Mouse (Mus musculus) cerebellum, postnatal 10 days (tissue): ENCODE measurements around the gene Adora2a.
"Not testable (repeated sequence)": the region's sequence is repeated elsewhere in the genome, so short reads cannot be mapped to it uniquely, and the experiment has no call there.

Source experiments
- DNase-seq, 2 experiments: peaks; one replicate each; pipeline ENCODE4 v3.0.0; 2021; ENCODE audit warnings: mixed read lengths in 2 of 2

The Adora2a gene

GRCm38 (mm10) chr10:75350564-75350963 is 33.9 kb downstream of the Adora2a start:
- no peak for DNase-seq

- no peak for DNase-seq
These were observed 35.9 kb downstream of the Adora2a start for GRCm38 (mm10) chr10:75352541-75352940.

- DNase-seq, result not testable (repeated sequence)
These were observed 37.2 kb downstream of the Adora2a start for GRCm38 (mm10) chr10:75353838-75354241.

GRCm38 (mm10) chr10:75355341-75355740 is 38.7 kb downstream of the Adora2a start:
- no peak for DNase-seq

DNA sequence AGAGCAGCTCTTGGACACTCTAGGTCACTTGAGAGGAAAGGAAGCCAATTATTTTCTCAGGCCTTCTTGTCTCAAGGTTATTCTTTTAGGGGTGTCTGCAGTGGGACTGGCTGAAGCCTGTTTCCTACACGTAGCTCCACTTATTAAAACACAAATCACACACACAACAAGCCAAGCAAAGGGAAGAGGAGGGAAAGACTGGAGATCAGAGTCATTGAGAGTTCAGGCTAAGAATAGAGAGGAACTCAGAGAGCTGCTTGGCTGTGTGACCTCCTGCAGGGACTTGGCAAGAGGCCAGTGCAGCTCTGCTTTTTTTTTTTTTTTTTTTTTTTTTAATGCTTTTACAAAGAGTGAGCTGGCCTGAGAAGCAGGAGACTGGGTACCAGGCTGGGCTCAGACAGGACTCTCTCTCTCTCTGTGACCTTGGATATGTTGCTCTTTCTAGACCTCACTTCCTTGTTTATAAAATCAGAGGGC is 47.6 kb downstream of the Adora2a start:
- peak; percentile 85 to 86 for DNase-seq

DNA sequence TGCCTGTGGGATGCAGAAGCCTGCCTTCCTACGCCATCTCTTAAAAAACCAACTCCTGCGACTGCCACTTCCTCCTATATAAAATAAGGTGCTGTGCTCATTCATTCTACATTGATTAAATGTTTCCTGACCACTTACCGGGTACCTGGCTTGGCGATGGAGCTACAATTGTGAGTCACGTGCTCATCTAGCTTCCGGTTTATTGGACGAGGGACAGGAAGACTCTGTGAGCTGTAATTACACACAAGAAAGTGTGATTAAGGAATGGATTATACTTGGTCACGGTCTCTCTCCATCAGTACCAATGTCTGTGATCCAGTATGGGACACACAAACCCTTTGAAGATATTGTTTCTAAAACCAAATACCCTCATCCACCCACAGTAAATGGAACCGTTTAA is 48.1 kb downstream of the Adora2a start:
- DNase-seq, result no peak

DNA sequence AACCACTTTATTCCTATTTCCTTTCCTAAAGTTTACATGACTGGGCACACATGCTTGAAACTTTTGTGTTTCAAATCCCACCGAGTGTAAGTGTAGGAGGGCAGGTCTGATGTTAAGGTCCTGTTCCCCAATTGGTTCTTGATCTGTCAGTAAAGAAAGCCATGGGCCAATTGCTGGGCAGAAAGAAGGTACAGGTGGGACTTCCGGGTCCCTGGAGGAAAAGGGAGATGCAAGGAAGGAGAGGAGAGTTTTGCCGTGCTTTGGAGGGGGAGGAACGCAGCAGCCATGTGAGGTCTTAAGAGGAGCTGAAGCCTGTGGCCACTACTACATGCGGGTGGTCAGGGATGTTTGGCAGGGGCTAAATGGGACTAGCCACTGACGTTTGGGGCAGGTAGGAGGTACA is 48.6 kb downstream of the Adora2a start:
- peak in 1 of 2 experiments; percentile 21 for DNase-seq

- DNase-seq, result peak; percentile 44 to 47
These were observed 57.1 kb downstream of the Adora2a start for GRCm38 (mm10) chr10:75373655-75374351.

DNA sequence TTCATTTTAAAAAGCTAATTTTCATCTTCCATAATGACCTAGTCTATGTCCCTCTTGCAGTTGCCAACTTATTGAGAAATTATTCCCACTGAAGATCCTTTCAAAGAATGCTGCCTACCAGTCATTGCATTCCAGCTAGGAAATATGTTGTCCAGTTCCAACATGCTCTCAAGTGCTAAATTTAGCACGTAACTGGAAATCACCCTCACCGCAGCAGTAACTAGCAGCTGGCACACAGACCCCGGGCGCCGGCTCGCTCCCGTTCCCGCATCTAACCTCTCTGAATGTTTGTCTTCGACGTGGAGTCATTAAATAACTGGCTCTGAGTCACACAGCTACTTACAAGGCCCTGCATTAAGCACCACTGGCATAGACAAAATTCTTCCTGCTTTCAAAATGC is 62.0 kb downstream of the Adora2a start:
- no peak for DNase-seq
